Mouse (Mus musculus): Measurements from ENCODE around the gene Klhl2.

The Klhl2 gene

GRCm38 (mm10) chr8:64692651-64693201 is 157.1 kb downstream of the Klhl2 start, which contains the start of gene Cpe:
TSS of gene Cpe (minus strand) at chr8:64693054.
- peak; percentile 1 to 3 for DNase-seq (ENCODE audit: low spot score in 2 of 2)

- DNase-seq (ENCODE audit: low spot score in 2 of 2), result no peak
Measured at GRCm38 (mm10) chr8:64691591-64692401, 158.0 kb downstream of the Klhl2 start.

DNA sequence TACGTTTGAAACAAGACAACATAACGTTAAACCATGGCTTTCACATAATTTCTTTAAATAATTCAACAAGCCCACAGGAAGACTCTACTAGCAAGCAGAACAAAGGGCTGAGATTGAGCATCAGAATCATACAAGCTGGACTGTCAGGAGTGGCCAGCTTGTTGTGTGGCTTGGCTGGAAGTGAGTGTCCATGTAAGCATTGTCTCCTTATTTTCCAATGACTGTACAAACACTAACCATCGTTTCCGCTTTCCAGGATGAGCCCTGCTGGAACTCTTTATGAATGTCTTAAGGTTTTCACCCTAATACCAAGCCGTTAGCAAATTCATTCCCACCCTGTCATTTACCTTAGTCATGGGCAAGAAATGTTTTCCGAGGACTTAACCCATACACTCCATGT is 159.0 kb downstream of the Klhl2 start:
- no peak for DNase-seq (ENCODE audit: low spot score in 2 of 2)

DNA sequence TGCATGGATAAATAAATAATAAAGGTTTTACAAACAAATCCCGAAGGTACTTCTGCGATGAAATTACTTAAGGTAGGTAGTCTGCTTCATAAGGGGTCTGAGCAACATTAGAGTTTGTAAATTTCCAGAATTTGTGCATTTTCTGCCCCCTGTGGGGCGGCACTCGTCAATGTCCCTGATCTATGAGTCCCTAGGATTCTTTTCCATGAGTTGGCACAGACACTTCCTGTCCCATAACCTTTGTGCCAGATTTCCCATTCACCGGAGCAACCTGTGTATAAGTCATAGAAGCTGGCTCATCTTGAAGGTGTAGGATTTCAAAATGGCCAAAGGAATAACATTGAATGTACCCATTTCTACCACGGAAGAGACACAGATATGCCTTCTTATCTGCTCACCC is 159.5 kb downstream of the Klhl2 start:
- no peak for DNase-seq (ENCODE audit: low spot score in 2 of 2)
